Mouse (Mus musculus): ENCODE results near the gene 2310022B05Rik. TPM values are rescaled to one million over a fixed set of nuclear protein-coding genes. Genes with fewer than 3 reads are reported as not detected.

The 2310022B05Rik gene
- 10 to 100 TPM; 76.5 to 77.4 TPM for total RNA-seq (2021)
- long read RNA-seq, experiment 1, transcript 2310022B05Rik-201 (4 exons, 3,307 nt): major isoform, 157 of 170 reads
- long read RNA-seq, experiment 1, partial matches to known transcripts: 3 of 170 reads
- long read RNA-seq, experiment 1, other reads (novel, unspliced or antisense): 10 of 170 reads
- long read RNA-seq, experiment 2, transcript 2310022B05Rik-201 (4 exons, 3,307 nt): major isoform, 185 of 212 reads
- long read RNA-seq, experiment 2, partial matches to known transcripts: 16 of 212 reads
- long read RNA-seq, experiment 2, other reads (novel, unspliced or antisense): 11 of 212 reads

DNA sequence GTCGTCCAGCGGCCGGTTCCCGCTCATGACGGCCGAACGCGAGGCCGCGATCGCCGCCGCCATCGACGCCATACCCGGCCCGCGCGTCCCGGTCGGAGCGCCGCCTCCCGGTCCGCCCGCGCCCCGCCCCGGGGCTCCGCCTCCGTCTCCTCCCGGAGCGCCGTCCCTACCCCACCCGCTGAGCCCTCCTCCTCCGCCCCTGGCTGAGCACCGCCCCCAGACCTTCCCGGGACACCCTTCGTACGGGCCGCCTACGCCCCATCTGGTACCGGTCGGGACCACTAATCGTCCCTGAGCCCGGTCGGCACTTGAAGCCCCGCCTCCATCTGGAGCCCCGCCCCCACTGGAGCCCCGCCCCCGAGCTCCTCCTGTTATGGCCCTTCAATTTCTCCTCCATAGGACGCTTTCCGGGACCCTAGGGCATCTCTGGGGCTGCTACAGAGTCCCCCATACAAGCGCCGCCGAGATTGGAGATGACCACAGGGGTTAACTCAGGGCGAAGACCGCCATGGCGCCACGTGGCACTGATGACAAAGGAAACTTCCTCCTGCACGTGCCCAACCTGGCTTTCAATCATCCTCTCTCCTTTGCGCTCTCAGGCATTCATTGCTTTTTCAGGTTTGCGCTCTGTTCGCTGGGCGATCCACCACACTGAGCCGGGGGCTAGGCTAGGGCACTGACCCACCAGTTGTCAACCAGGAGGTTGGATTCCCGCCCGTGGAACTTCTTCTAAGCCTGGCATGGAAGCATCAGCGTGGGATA lies at the start of gene 2310022B05Rik:
2310022B05Rik (minus strand) TSS at position 258 of the 762 bp plus-strand sequence.
- peak; percentile 82 to 86 for DNase-seq (ENCODE audit: low spot score in 2 of 2)
- H3K27ac ChIP-seq: peak within 1 kb of the TSS; percentile 90
- peak within 1 kb of the TSS; percentile 86 for H3K4me3 ChIP-seq
- TF ChIP-seq CTCF (conservative IDR thresholded peaks at IDR 0.05): peak; percentile 42

DNA sequence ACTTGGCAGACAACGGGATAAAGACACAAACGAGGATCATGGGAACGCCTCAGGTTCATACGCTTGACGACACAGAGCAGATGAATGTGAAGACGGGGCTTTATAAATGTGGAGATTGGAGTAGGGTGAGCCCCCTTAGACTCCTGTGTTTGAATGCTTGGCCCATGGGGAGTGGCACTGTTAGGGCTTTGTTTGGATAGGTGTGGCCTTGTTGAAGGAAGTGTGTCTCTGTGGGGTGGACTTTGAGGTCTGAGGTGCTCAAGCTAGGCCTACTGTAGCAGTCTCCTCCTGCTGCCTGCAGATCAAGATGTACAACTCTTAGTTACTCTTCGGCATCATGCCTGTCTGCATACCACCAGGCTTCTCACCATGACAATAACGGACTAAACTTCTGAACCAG lies 42.7 kb upstream of the 2310022B05Rik start:
- no peak for DNase-seq (ENCODE audit: low spot score in 2 of 2)
- H3K4me3 ChIP-seq: no peak overlapping the region
- H3K27ac ChIP-seq: no peak overlapping the region
- TF ChIP-seq CTCF (conservative IDR thresholded peaks at IDR 0.05): no peak

DNA sequence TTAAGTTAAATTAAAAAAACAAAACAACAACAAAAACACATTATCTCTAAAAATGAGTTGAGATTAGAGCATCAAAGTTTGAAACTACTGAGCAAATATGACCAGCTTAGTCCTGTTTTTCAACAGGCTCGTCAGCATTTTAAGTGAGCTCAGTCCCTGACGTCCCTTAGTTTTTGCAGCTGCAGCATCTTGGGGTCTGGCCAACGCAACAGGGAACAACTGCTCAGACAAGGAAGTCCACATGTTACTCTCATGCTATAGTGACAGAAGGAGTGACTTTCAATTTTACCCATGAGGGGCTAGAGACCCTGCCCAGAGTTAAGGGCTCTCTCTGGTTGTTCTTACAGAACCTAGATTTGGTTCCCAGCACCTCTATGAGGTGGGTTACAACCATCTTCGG lies 41.2 kb upstream of the 2310022B05Rik start:
- DNase-seq (ENCODE audit: low spot score in 2 of 2): no peak
- TF ChIP-seq CTCF (conservative IDR thresholded peaks at IDR 0.05): no peak
- H3K4me3 ChIP-seq: no peak overlapping the region
- 0 out of 2 replicates have a peak overlapping the region, but pooled peaks have one; percentile 43 for H3K27ac ChIP-seq

DNA sequence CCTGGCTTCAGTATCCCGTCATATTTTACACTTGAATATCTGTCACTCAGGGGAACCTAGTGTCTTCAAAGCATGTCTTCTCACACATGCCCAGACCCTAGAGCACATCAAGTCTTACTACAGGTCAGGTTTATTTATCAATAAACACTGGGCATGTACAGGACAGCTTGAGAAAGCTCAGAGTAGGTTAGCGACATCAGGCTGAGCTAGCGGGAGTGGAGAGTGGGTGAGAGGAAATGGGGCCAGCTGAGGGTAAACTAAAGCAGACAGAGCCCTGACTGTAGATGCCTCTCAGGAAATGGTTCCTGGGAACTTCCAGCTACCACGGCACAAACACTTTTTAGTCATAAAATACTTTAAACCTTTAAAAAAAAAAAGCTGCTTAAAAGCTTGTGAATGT lies 40.4 kb upstream of the 2310022B05Rik start:
- no peak for DNase-seq (ENCODE audit: low spot score in 2 of 2)
- Histone ChIP-seq H3K27ac (0 out of 2 replicates have a peak overlapping the region, but pooled peaks have one; percentile 14), H3K4me3 (no peak overlapping the region)
- no peak for TF ChIP-seq CTCF (conservative IDR thresholded peaks at IDR 0.05)

DNA sequence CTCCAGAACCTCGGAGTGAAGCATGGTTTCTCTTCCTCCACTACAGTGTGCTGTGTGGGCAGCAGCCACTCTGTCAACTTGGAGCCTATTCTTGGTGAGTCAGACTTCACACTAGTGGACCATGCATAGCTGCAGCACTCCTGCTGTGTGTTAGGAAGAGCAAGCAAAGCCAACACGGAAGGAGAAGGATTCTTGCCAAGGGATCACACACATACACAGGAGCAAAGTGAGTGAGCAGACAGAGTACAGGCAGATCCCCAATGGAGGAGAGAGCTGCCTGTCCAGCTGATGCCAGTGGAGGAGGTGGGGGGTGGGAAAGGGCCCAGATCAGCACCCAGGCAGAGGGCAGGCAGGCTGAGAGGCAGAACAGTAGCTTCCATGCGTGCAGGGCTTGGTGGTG lies 39.0 kb upstream of the 2310022B05Rik start:
- peak in 1 of 2 experiments; percentile 28 for DNase-seq (ENCODE audit: low spot score in 2 of 2)
- peak overlapping the region; percentile 48; the same call in 1 of the 2 replicates for H3K27ac ChIP-seq
- no peak for TF ChIP-seq CTCF (conservative IDR thresholded peaks at IDR 0.05)
- H3K4me3 ChIP-seq: no peak overlapping the region

DNA sequence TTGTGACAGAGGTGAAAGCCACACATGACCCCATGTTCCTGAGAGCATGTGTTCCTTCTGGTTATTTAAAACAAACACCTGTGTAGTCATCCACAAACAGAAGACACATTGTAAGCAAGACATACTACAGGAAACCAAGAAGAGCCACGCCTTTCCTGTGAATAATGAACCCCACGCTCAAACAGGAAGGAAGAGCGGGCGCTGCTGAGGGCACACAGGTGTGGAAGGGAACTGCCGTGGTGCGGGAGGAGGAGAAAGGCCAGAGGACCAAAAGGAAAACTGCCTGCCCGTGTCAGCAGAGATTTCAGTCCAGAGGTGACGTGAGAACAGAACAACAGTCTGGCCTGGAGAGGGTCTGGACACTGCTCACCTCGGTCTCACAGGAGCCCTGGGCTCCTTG lies 37.9 kb upstream of the 2310022B05Rik start:
- DNase-seq (ENCODE audit: low spot score in 2 of 2): no peak
- no peak for TF ChIP-seq CTCF (conservative IDR thresholded peaks at IDR 0.05)
- Histone ChIP-seq H3K27ac (no peak overlapping the region), H3K4me3 (no peak overlapping the region)

DNA sequence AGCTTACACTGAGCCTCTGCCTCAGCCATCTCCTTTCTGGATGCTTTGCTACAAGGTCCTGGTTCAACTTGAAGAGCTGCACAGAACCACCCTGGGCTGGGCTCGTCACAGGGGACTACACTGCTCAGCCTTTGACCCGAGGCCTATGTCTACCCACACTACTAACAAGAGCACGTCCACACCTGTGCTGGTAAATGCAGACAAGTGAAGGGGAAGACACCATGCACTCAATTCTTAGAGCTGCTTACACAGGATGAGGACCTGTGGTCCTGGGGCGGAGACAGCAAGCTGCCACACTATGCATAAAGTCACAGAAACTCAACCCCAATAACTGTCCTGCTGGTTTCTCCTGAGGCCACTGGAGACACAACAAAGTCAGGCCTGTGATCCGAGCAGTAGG lies 37.1 kb upstream of the 2310022B05Rik start:
- Histone ChIP-seq H3K27ac (no peak overlapping the region), H3K4me3 (no peak overlapping the region)
- DNase-seq (ENCODE audit: low spot score in 2 of 2): no peak
- TF ChIP-seq CTCF (conservative IDR thresholded peaks at IDR 0.05): no peak

DNA sequence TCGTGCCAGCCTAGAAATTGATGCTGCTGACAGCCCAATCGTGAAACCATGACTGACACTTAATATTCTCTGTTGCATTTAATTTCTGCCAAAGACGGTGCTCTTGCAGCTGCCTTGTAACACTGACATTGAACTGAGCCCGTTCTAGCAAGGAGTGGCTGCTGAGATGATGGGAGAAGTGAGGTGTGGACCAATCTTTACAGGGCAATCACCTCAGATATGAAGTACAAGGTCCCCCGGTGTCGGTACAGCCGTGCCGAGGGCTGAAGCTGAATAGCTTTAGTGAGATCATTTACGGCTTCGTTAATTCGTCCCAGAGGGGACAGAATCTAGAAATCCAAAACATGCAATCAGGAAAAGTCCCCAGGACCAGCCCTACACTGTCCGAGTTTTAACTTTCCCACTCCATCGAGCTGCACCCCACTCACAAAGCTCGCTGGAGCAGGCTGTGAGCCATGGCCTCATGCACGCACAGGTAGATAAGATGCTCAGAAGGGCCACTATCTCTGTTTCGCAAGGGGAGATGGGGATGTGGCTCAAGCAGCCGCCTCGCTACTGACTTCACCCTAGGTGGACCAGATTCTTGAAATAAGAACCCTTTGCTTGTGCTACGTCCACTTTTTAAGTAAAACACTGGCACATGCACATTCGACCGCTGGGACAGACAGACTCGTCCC lies 32.4 kb upstream of the 2310022B05Rik start:
- Histone ChIP-seq H3K27ac (no peak overlapping the region), H3K4me3 (no peak overlapping the region)
- no peak for DNase-seq (ENCODE audit: low spot score in 2 of 2)
- no peak for TF ChIP-seq CTCF (conservative IDR thresholded peaks at IDR 0.05)

DNA sequence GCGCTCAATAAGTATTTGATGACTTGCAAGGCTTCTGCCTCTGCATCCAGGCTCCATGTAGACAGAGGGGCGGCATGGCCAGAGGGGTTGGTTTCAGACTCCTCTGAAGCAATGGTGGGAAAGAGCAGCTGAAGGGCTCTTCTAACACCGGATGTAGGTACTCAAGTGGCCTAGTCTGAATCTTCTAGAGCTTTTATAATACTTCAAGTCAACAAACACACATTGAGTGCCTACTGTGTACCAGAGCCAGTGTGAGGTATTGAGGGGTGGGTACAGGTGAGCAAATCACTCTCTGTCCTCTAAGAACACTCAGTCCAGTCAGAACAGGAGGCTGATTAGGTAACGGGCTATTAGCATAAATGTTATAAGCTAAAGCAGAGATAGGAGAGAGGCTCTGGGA lies 28.5 kb upstream of the 2310022B05Rik start:
- no peak for DNase-seq (ENCODE audit: low spot score in 2 of 2)
- TF ChIP-seq CTCF (conservative IDR thresholded peaks at IDR 0.05): no peak
- Histone ChIP-seq H3K27ac (no peak overlapping the region), H3K4me3 (no peak overlapping the region)

DNA sequence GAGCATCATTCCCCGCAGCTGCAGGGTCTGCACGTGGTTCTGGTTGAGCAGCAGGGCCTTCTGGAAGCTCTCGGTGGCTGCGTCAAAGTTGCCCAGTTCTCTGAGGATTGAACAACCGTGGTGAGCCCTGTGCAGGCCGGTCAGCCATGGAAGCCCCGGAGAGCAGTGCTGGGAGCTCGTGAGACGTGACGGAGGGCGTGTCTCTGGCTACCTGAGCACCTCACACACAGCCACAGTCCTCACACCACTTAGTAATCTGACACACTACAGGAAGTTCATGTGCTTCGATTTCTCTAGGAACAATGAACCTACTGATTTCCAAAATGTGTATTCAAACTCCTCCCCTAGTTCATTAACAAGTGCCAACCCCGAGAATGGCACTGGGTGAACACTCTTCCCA lies 25.7 kb upstream of the 2310022B05Rik start:
- no peak overlapping the region for H3K27ac ChIP-seq
- no peak overlapping the region for H3K4me3 ChIP-seq
- no peak for TF ChIP-seq CTCF (conservative IDR thresholded peaks at IDR 0.05)
- DNase-seq (ENCODE audit: low spot score in 2 of 2): no peak

DNA sequence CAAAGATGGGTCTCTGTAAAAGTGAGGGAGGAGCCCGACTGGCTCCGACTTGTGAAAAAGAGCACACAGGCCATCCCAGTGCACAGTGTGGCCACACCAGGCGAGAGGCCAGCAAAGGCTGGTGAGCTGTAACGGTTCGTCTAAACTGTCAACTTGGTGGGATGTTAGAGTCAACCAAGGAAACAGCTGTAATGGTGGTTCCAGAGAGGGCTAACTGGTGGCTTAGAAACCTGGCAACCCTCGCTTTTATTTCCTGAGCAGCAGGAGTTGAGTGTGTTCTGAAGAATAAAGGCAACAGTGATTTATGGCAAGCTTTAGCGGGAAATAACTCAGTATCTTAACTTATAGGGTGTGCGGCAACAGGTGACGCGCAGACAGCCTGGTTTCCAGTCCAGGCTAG lies 19.0 kb upstream of the 2310022B05Rik start:
- no peak overlapping the region for H3K4me3 ChIP-seq
- TF ChIP-seq CTCF (conservative IDR thresholded peaks at IDR 0.05): no peak
- H3K27ac ChIP-seq: no peak overlapping the region
- no peak for DNase-seq (ENCODE audit: low spot score in 2 of 2)

DNA sequence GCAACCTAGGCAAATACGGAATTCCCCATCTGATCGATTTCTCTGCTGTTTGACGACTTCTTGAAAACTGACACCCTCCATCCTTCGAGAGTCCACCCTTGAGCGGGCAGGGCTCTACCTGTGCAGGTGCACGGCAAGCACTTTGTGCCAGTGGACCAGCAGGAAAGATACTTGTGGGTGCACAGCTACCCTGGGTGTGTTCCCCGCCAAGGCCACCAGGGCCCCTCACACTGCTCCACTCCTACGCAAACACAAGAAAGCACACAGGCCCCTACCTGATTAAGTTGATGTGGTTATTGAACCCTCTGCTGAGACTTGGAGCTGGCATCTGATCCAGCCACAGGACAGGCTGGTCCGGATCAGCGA lies 18.6 kb upstream of the 2310022B05Rik start:
- DNase-seq (ENCODE audit: low spot score in 2 of 2): no peak
- no peak overlapping the region for H3K27ac ChIP-seq
- TF ChIP-seq CTCF (conservative IDR thresholded peaks at IDR 0.05): no peak; the same call in none of the 2 replicates

More for the DNA sequence above, 18.6 kb upstream of the 2310022B05Rik start:
- no peak overlapping the region for H3K4me3 ChIP-seq

Data from layer of hippocampus, adult 2 months (tissue).